Mouse (Mus musculus): ENCODE results near the gene Cbln1. TPM values are rescaled to one million over a fixed set of nuclear protein-coding genes. Genes with fewer than 3 reads are reported as not detected.

The Cbln1 gene
- polyA plus RNA-seq, 1 experiment from 2014 or later = 0.12 TPM

- Histone ChIP-seq H3K27ac (no peak overlapping the region), H3K9me3 (replicated peaks; ENCODE audit: low read length) (no peaks in the 10 kb centered on the region), H3K36me3 (ENCODE audit: insufficient read depth, low read length) (no peaks in the 10 kb centered on the region), H3K4me3 (replicated peaks; ENCODE audit: low read depth, low read length) (no peak overlapping the region), H3K27me3 (ENCODE audit: insufficient read depth, low read length) (no peaks in the 10 kb centered on the region), H3K4me2 (ENCODE audit: low read length) (no peak overlapping the region), H3K4me1 (replicated peaks; ENCODE audit: insufficient read depth, low read length) (no peaks in the 10 kb centered on the region), H3K9ac (ENCODE audit: low read depth, low read length) (no peak overlapping the region)
- 64% methylated on average over 5 of the region's 5 CpGs for WGBS
- ATAC-seq (replicated peaks; ENCODE audit: low FRiP score, low read depth) (no peak), DNase-seq (ENCODE audit: low spot score) (no peak)
- no peak for TF ChIP-seq CTCF (IDR thresholded peaks at IDR 0.05; ENCODE audit: low read depth)
Observed at GRCm38 (mm10) chr8:87504441-87504840, 32.0 kb upstream of the Cbln1 start.

GRCm38 (mm10) chr8:87502684-87503083 is 30.3 kb upstream of the Cbln1 start:
- no peak for DNase-seq (ENCODE audit: low spot score)
- H3K4me1 ChIP-seq (replicated peaks; ENCODE audit: insufficient read depth, low read length) = no peaks in the 10 kb centered on the region
- ATAC-seq (replicated peaks; ENCODE audit: low FRiP score, low read depth) = no peak
- H3K27me3 ChIP-seq (ENCODE audit: insufficient read depth, low read length) = no peaks in the 10 kb centered on the region
- TF ChIP-seq CTCF (IDR thresholded peaks at IDR 0.05; ENCODE audit: low read depth) = no peak
- no peaks in the 10 kb centered on the region for H3K9me3 ChIP-seq (replicated peaks; ENCODE audit: low read length)
- no peak overlapping the region for H3K4me2 ChIP-seq (ENCODE audit: low read length)
- 50% methylated on average over 6 of the region's 6 CpGs for WGBS
- H3K4me3 ChIP-seq (replicated peaks; ENCODE audit: low read depth, low read length) = no peak overlapping the region
- H3K9ac ChIP-seq (ENCODE audit: low read depth, low read length) = no peak overlapping the region
- no peak overlapping the region for H3K27ac ChIP-seq
- no peaks in the 10 kb centered on the region for H3K36me3 ChIP-seq (ENCODE audit: insufficient read depth, low read length)

GRCm38 (mm10) chr8:87497641-87498040 is 25.2 kb upstream of the Cbln1 start:
- no peak for TF ChIP-seq CTCF (IDR thresholded peaks at IDR 0.05; ENCODE audit: low read depth)
- Histone ChIP-seq H3K36me3 (ENCODE audit: insufficient read depth, low read length) (no peaks in the 10 kb centered on the region), H3K27me3 (ENCODE audit: insufficient read depth, low read length) (no peaks in the 10 kb centered on the region), H3K4me2 (ENCODE audit: low read length) (no peak overlapping the region), H3K9me3 (replicated peaks; ENCODE audit: low read length) (no peaks in the 10 kb centered on the region), H3K9ac (ENCODE audit: low read depth, low read length) (no peak overlapping the region), H3K4me3 (replicated peaks; ENCODE audit: low read depth, low read length) (no peak overlapping the region), H3K27ac (no peak overlapping the region), H3K4me1 (replicated peaks; ENCODE audit: insufficient read depth, low read length) (no peaks in the 10 kb centered on the region)
- ATAC-seq (replicated peaks; ENCODE audit: low FRiP score, low read depth) (no peak), DNase-seq (ENCODE audit: low spot score) (no peak)
- WGBS = 77% methylated on average over 6 of the region's 6 CpGs

GRCm38 (mm10) chr8:87496511-87496910 is 24.1 kb upstream of the Cbln1 start:
- Histone ChIP-seq H3K9ac (ENCODE audit: low read depth, low read length) (no peak overlapping the region), H3K4me1 (replicated peaks; ENCODE audit: insufficient read depth, low read length) (no peaks in the 10 kb centered on the region), H3K9me3 (replicated peaks; ENCODE audit: low read length) (no peaks in the 10 kb centered on the region), H3K4me2 (ENCODE audit: low read length) (no peak overlapping the region), H3K27me3 (ENCODE audit: insufficient read depth, low read length) (no peaks in the 10 kb centered on the region), H3K4me3 (replicated peaks; ENCODE audit: low read depth, low read length) (no peak overlapping the region), H3K36me3 (ENCODE audit: insufficient read depth, low read length) (no peaks in the 10 kb centered on the region), H3K27ac (no peak overlapping the region)
- no peak for DNase-seq (ENCODE audit: low spot score)
- no peak for TF ChIP-seq CTCF (IDR thresholded peaks at IDR 0.05; ENCODE audit: low read depth)
- ATAC-seq (replicated peaks; ENCODE audit: low FRiP score, low read depth) = no peak
- 77% methylated on average over 7 of the region's 7 CpGs for WGBS

GRCm38 (mm10) chr8:87494862-87495261 is 22.5 kb upstream of the Cbln1 start:
- H3K4me1 ChIP-seq (replicated peaks; ENCODE audit: insufficient read depth, low read length) = no peaks in the 10 kb centered on the region
- H3K27me3 ChIP-seq (ENCODE audit: insufficient read depth, low read length) = no peaks in the 10 kb centered on the region
- WGBS = 68% methylated on average over 9 of the region's 9 CpGs
- no peak overlapping the region for H3K9ac ChIP-seq (ENCODE audit: low read depth, low read length)
- H3K4me2 ChIP-seq (ENCODE audit: low read length) = no peak overlapping the region
- no peaks in the 10 kb centered on the region for H3K36me3 ChIP-seq (ENCODE audit: insufficient read depth, low read length)
- H3K27ac ChIP-seq = no peak overlapping the region
- peak; percentile 39 for TF ChIP-seq CTCF (IDR thresholded peaks at IDR 0.05; ENCODE audit: low read depth)
- H3K4me3 ChIP-seq (replicated peaks; ENCODE audit: low read depth, low read length) = no peak overlapping the region
- no peak for DNase-seq (ENCODE audit: low spot score)
- no peaks in the 10 kb centered on the region for H3K9me3 ChIP-seq (replicated peaks; ENCODE audit: low read length)
- no peak for ATAC-seq (replicated peaks; ENCODE audit: low FRiP score, low read depth)

GRCm38 (mm10) chr8:87489841-87490415 is 17.5 kb upstream of the Cbln1 start:
- ATAC-seq (replicated peaks; ENCODE audit: low FRiP score, low read depth) (no peak), DNase-seq (ENCODE audit: low spot score) (no peak)
- Histone ChIP-seq H3K4me2 (ENCODE audit: low read length) (no peak overlapping the region), H3K36me3 (ENCODE audit: insufficient read depth, low read length) (no peaks in the 10 kb centered on the region), H3K9ac (ENCODE audit: low read depth, low read length) (no peak overlapping the region), H3K27ac (no peak overlapping the region), H3K27me3 (ENCODE audit: insufficient read depth, low read length) (no peaks in the 10 kb centered on the region), H3K4me1 (replicated peaks; ENCODE audit: insufficient read depth, low read length) (no peaks in the 10 kb centered on the region), H3K4me3 (replicated peaks; ENCODE audit: low read depth, low read length) (no peak overlapping the region), H3K9me3 (replicated peaks; ENCODE audit: low read length) (no peaks in the 10 kb centered on the region)
- TF ChIP-seq CTCF (IDR thresholded peaks at IDR 0.05; ENCODE audit: low read depth) = no peak
- 69% methylated on average over 5 of the region's 5 CpGs for whole genome bisulfite sequencing

- H3K9me3 ChIP-seq (replicated peaks; ENCODE audit: low read length) = no peaks in the 10 kb centered on the region
- peaks cover 8% of the 10 kb centered on the region for H3K27me3 ChIP-seq (ENCODE audit: insufficient read depth, low read length)
- DNase-seq (ENCODE audit: low spot score) (no peak), ATAC-seq (replicated peaks; ENCODE audit: low FRiP score, low read depth) (no peak)
- no peak overlapping the region for H3K4me3 ChIP-seq (replicated peaks; ENCODE audit: low read depth, low read length)
- no peak overlapping the region for H3K4me2 ChIP-seq (ENCODE audit: low read length)
- no peaks in the 10 kb centered on the region for H3K4me1 ChIP-seq (replicated peaks; ENCODE audit: insufficient read depth, low read length)
- H3K9ac ChIP-seq (ENCODE audit: low read depth, low read length) = no peak overlapping the region
- no peak for TF ChIP-seq CTCF (IDR thresholded peaks at IDR 0.05; ENCODE audit: low read depth)
- no peak overlapping the region for H3K27ac ChIP-seq
- no peaks in the 10 kb centered on the region for H3K36me3 ChIP-seq (ENCODE audit: insufficient read depth, low read length)
- 65% methylated on average over 1 of the region's 1 CpGs for WGBS
Observed at GRCm38 (mm10) chr8:87481396-87481795, 9.0 kb upstream of the Cbln1 start.
